Mouse (Mus musculus): Measurements from ENCODE around the gene Nubp1. TPM values are rescaled to one million over a fixed set of nuclear protein-coding genes. Genes with fewer than 3 reads are reported as not detected.

Nubp1 gene
- total and polyA plus RNA-seq, 3 experiments, result 152 to 169 (median 162) TPM

DNA sequence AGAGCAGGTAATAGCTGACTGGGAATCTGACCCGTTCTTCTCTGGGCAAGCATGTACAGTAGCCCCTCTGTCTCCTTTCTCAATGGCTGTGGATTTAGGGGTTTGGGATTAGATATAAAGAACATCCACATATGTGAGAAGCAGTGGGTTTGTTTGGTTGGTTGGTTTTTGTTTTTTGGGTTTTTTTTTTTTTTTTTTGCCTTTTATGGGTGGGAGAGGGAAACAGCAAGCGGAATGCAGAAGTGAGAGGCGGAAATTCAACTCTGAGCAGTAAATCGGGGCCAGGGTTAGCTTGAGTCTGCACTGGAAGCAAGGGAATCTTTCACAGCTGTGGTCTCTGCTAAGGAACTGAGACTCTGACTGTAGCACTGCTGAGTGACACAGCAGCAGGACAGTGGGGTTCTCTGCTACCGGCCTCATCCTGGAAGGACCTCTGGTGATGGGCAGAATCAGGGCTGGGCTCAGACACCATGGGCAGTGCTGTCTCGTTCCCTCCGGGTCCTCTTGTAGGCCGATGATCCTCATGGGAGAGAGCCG, 6.0 kb downstream of the Nubp1 start (continued):
- TF ChIP-seq TBP (conservative IDR thresholded peaks at IDR 0.05; ENCODE audit: low read depth, low read length) (0 out of 2 replicates have a peak, but pooled peaks have one; percentile 17), ZC3H11A (IDR thresholded peaks at IDR 0.05; ENCODE audit: low read depth, low read length) (no peak), MEF2A (IDR thresholded peaks at IDR 0.05; ENCODE audit: borderline replicate concordance, low read depth, low read length) (peak; percentile 53; the same call in 1 of the 2 replicates), UBTF (IDR thresholded peaks at IDR 0.05; ENCODE audit: low read depth, low read length) (no peak), ETS1 (conservative IDR thresholded peaks at IDR 0.05; ENCODE audit: low read depth, low read length) (peak; percentile 79), NELFE (IDR thresholded peaks at IDR 0.05; ENCODE audit: low read depth, low read length) (no peak), RAD21 (IDR thresholded peaks at IDR 0.05; ENCODE audit: low read depth, low read length) (no peak; the same call in 1 of the 2 replicates), CHD2 (IDR thresholded peaks at IDR 0.05; ENCODE audit: low read length) (no peak), EP300 (IDR thresholded peaks at IDR 0.05; ENCODE audit: low read length) (peak; percentile 88), POLR2AphosphoS2 (IDR thresholded peaks at IDR 0.05; ENCODE audit: low read depth, low read length) (no peak; the same call in 1 of the 2 replicates), KAT2A (IDR thresholded peaks at IDR 0.05; ENCODE audit: insufficient replicate concordance, low read length) (no peak), MXI1 (IDR thresholded peaks at IDR 0.05; ENCODE audit: low read depth, low read length) (no peak), BHLHE40 (IDR thresholded peaks at IDR 0.05; ENCODE audit: low read depth, low read length) (no peak; the same call in none of the 2 replicates), USF1 (IDR thresholded peaks at IDR 0.05; ENCODE audit: low read depth, low read length) (no peak), PAX5 (IDR thresholded peaks at IDR 0.05; ENCODE audit: low read length) (no peak), USF2 (conservative IDR thresholded peaks at IDR 0.05; ENCODE audit: low read depth, low read length) (no peak), MAX (IDR thresholded peaks at IDR 0.05; ENCODE audit: low read length) (no peak), HCFC1 (IDR thresholded peaks at IDR 0.05; ENCODE audit: low read depth, low read length) (no peak), MAZ (IDR thresholded peaks at IDR 0.05; ENCODE audit: low read depth, low read length) (no peak)

DNA sequence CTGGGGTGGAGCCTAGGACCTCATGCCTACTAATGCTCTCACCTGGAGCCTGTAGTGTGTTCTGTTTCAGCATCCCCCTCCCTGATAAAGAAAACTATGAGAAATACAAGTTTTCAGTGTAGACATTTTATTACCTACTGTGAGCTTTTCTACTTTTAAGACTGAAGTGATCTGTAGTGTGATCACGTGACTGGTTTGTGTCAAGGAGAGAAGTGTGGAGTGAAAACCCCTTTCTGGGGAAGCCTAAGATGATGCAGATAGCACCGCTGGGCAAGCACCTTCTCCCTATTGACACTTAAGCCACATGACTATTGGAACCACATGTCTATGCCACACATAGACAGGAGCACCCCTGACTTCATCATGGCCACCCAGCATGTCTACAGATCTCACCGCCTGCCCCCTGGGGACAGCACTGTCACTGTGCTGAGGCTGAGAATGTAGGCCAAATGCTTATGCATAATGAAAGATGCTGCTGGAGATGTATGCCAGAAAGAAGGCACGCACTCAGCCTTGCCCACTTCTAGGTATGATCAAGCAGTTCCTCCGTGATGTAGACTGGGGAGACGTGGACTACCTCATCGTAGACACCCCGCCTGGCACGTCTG, 8.8 kb downstream of the Nubp1 start:
- H3K9ac ChIP-seq (ENCODE audit: insufficient read depth, low read depth), result no peak overlapping the region
- peaks cover 7% of the 10 kb centered on the region for H3K9me3 ChIP-seq (replicated peaks; ENCODE audit: low read length)
- peak; percentile 85 for DNase-seq (ENCODE audit: extremely low read depth)
- H3K36me3 ChIP-seq (replicated peaks in 1 of 2; ENCODE audit: control insufficient read depth in 1 of 2, insufficient read depth in 1 of 2, low read length in 1 of 2), result peaks cover 94 to 97% of the 10 kb centered on the region in 2 experiments
- no peak overlapping the region for H3K4me2 ChIP-seq (ENCODE audit: insufficient read depth, low read depth, poor library complexity, severe bottlenecking)
- no peaks in the 10 kb centered on the region for H3K27me3 ChIP-seq (replicated peaks)
- H3K4me1 ChIP-seq (ENCODE audit: control insufficient read depth in 1 of 2, insufficient read depth in 2 of 2), result peaks cover 24 to 75% of the 10 kb centered on the region in 2 experiments
- peak overlapping the region; percentile 24 for H3K27ac ChIP-seq (ENCODE audit: insufficient read depth, low read depth)
- peak; percentile 77 for TF ChIP-seq MAX (IDR thresholded peaks at IDR 0.05; ENCODE audit: low read length)
- no peak for TF ChIP-seq NELFE (IDR thresholded peaks at IDR 0.05; ENCODE audit: low read depth, low read length)
- TF ChIP-seq USF2 (conservative IDR thresholded peaks at IDR 0.05; ENCODE audit: low read depth, low read length), result peak; percentile 88
- no peak for TF ChIP-seq CHD2 (IDR thresholded peaks at IDR 0.05; ENCODE audit: low read length)
- TF ChIP-seq ETS1 (conservative IDR thresholded peaks at IDR 0.05; ENCODE audit: low read depth, low read length), result peak; percentile 98
- peak; percentile 68; the same call in 1 of the 2 replicates for TF ChIP-seq SIN3A (IDR thresholded peaks at IDR 0.05; ENCODE audit: low read length)
- no peak for TF ChIP-seq UBTF (IDR thresholded peaks at IDR 0.05; ENCODE audit: low read depth, low read length)
- peak; percentile 74 for TF ChIP-seq IRF4 (IDR thresholded peaks at IDR 0.05; ENCODE audit: low read depth, low read length)
- peak; percentile 79; the same call in 1 of the 2 replicates for TF ChIP-seq MYC (IDR thresholded peaks at IDR 0.05; ENCODE audit: low read depth, low read length)
- no peak for TF ChIP-seq JUND (conservative IDR thresholded peaks at IDR 0.05; ENCODE audit: low read depth, low read length)
- peak; percentile 91 for TF ChIP-seq USF1 (IDR thresholded peaks at IDR 0.05; ENCODE audit: low read depth, low read length)
- TF ChIP-seq HCFC1 (IDR thresholded peaks at IDR 0.05; ENCODE audit: low read depth, low read length), result 0 out of 2 replicates have a peak, but pooled peaks have one; percentile 21
- 0 out of 2 replicates have a peak, but pooled peaks have one; percentile 69 for TF ChIP-seq MAZ (IDR thresholded peaks at IDR 0.05; ENCODE audit: low read depth, low read length)
- TF ChIP-seq MXI1 (IDR thresholded peaks at IDR 0.05; ENCODE audit: low read depth, low read length), result peak; percentile 91
- TF ChIP-seq GABPA (IDR thresholded peaks at IDR 0.05; ENCODE audit: insufficient replicate concordance, low read depth, low read length), result no peak
- TF ChIP-seq CHD1 (IDR thresholded peaks at IDR 0.05; ENCODE audit: low read depth, low read length), result no peak
- TF ChIP-seq ZMIZ1 (IDR thresholded peaks at IDR 0.05; ENCODE audit: low read depth, low read length), result no peak
- TF ChIP-seq EP300 (IDR thresholded peaks at IDR 0.05; ENCODE audit: low read length), result peak; percentile 29; the same call in 1 of the 2 replicates
- no peak for TF ChIP-seq ZC3H11A (IDR thresholded peaks at IDR 0.05; ENCODE audit: low read depth, low read length)
- no peak for TF ChIP-seq ZNF384 (IDR thresholded peaks at IDR 0.05; ENCODE audit: low read depth, low read length)
- TF ChIP-seq BHLHE40 (IDR thresholded peaks at IDR 0.05; ENCODE audit: low read depth, low read length), result peak; percentile 89
- TF ChIP-seq RCOR1 (conservative IDR thresholded peaks at IDR 0.05; ENCODE audit: low read depth, low read length), result 0 out of 2 replicates have a peak, but pooled peaks have one; percentile 40
- peak; percentile 70; the same call in 1 of the 2 replicates for TF ChIP-seq TCF12 (IDR thresholded peaks at IDR 0.05; ENCODE audit: low read depth, low read length)
- no peak for TF ChIP-seq NRF1 (IDR thresholded peaks at IDR 0.05; ENCODE audit: low read depth, low read length)
- TF ChIP-seq MEF2A (IDR thresholded peaks at IDR 0.05; ENCODE audit: borderline replicate concordance, low read depth, low read length), result peak; percentile 76; the same call in 1 of the 2 replicates
- no peak for TF ChIP-seq SMC3 (IDR thresholded peaks at IDR 0.05; ENCODE audit: low read depth, low read length)
- dilution Hi-C loops (cut with MboI; ENCODE audit: extremely low pct_ligation_motif_present, extremely low pct_unique_long_range_greater_than_20kb, low sequenced_read_pairs), result no loop called here
- no peak overlapping the region for H3K4me3 ChIP-seq (replicated peaks in 1 of 3; ENCODE audit: low read depth in 2 of 3, low read length in 2 of 3, poor library complexity in 1 of 3)
- H3K79me2 ChIP-seq (replicated peaks; ENCODE audit: control insufficient read depth, extremely low read depth, insufficient read depth, poor library complexity, severe bottlenecking), result no peaks in the 10 kb centered on the region
- in situ Hi-C loops (cut with MboI; ENCODE audit: low pct_ligation_motif_present, low pct_unique_long_range_greater_than_20kb, low sequenced_read_pairs), result no loop called here
